Mouse (Mus musculus): Measurements from ENCODE around the gene Kcnk4.
"Not testable (repeated sequence)": the region's sequence is repeated elsewhere in the genome, so short reads cannot be mapped to it uniquely, and the experiment has no call there.

Gene Kcnk4

GRCm38 (mm10) chr19:6913991-6914390 lies 20.3 kb downstream of the Kcnk4 start:
- peak; percentile 46 for DNase-seq

DNA sequence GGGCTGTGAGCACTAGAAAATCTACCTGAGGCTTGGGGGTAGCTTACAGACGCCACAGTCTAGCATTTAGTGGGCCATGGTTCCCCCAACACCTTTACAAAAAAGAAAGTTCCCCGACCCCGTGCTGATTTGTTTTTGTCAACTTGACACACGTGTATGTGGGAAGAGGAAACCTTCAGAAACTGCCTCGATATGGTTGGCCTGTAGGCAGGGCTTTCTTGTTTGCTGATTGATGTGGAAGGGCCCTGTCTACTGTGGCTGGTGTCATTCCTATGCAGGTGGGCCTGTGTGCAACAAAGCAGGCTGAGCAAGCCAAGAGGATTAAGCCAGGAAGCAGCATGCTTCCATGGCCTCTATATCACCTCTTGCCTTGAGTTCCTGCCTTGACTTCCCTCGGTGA lies 21.3 kb downstream of the Kcnk4 start:
- DNase-seq, result no peak

DNA sequence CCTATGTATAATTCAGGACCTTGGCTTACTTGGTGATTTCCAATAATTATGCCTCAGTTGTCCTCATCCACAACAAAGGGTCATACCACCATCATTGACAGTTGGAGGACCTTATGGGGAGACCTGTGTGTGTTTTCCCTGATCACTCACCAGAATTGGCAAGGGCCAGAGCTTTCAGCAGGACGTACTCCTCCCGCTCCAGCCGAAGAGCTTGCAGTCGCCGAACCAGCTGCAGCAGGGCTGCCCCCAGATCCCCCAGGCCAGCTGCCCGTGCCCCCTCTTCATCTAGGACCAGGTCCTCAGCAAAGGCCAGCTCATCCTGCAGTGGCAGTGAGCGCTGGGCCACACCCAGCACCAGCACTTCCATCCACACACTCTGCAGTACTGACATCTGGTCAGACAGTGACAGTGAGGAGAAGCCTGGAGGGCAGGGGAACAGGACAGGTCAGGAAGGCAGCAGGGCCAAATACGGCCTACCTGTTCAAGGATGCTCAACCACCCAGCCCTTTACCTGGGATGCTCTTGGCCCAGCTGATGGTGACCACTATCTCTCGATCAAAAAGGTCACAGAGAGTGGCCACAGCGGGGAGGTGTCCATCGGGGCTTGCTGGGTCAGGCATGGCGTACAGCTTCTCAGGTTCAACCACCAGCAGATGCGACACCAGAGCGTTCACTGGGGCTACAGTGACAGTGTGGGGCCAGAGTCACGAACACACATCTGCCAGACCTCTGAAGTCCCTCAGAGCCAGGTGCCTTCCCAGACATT lies 21.9 kb downstream of the Kcnk4 start:
- DNase-seq, result peak; percentile 48

GRCm38 (mm10) chr19:6911101-6912074 lies 22.9 kb downstream of the Kcnk4 start:
- peak; percentile 66 for DNase-seq

DNA sequence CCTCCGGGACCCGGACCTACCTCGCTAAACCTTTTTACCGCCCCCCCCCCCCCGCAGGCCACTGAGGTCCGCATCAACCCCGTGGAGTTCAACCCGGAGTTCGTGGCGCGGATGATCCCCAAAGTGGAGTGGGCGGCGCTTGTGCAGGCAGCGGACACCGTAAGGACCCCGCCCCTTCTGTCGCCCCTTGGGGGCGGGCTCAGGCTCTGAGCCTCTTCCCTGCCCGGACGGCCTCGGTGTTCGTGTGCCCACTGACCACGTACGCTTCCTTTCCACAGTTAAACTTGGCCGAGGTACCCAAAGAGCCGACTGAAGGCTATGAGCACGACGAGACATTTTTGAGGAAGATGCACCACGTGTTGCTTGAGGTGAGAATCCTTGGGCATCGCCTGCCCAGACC lies 24.0 kb downstream of the Kcnk4 start:
- DNase-seq, result peak; percentile 80

DNA sequence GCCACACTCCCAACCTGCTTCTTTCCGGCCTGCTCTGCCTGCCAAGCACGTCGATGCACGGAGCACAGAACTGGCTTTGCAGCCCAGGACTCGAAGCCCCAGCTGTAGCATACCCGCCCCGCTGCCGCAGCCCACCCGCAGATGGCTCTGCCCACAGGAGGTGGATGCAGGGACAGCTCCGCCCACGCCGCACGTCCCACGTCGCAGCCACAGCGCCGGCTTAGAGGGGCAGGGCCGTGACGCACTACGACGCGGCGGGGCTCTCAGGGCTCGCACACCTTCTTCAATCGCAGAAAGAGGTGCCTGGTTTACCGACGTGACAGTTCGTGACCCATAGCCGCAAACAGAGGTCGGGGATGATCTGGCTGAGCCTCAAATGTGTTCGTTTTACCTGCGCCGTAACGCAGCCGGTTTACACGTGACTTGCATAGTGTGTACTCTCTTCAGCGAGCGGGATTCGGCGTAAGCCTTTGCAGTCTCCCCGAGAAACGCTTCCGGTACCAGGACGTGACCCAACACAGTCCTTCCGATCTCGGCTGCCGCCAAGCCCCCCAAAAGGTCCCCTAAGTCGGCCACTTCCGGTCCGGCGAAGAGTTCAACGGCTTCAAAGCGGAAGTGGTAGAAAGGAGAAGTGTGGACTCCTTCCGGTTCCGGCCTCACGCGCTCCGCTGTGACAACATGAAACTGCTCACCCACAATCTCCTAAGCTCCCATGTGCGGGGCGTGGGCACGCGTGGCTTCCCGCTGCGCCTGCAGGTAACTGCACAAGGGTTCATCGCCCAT lies 24.6 kb downstream of the Kcnk4 start, which contains the start of the genes Trmt112 and Prdx5:
Trmt112 (plus strand) TSS at position 192 of the 783 bp plus-strand sequence.
Prdx5 (minus strand) TSS at position 600 of the 783 bp plus-strand sequence.
- DNase-seq, result peak; percentile 94

GRCm38 (mm10) chr19:6909021-6909420 lies 25.3 kb downstream of the Kcnk4 start:
- DNase-seq, result no peak

- no peak for DNase-seq
Observed at GRCm38 (mm10) chr19:6907811-6908540, 26.3 kb downstream of the Kcnk4 start.

GRCm38 (mm10) chr19:6907094-6907493 lies 27.2 kb downstream of the Kcnk4 start:
- DNase-seq, result no peak

- no peak for DNase-seq
Observed at GRCm38 (mm10) chr19:6906199-6906598, 28.1 kb downstream of the Kcnk4 start.

DNA sequence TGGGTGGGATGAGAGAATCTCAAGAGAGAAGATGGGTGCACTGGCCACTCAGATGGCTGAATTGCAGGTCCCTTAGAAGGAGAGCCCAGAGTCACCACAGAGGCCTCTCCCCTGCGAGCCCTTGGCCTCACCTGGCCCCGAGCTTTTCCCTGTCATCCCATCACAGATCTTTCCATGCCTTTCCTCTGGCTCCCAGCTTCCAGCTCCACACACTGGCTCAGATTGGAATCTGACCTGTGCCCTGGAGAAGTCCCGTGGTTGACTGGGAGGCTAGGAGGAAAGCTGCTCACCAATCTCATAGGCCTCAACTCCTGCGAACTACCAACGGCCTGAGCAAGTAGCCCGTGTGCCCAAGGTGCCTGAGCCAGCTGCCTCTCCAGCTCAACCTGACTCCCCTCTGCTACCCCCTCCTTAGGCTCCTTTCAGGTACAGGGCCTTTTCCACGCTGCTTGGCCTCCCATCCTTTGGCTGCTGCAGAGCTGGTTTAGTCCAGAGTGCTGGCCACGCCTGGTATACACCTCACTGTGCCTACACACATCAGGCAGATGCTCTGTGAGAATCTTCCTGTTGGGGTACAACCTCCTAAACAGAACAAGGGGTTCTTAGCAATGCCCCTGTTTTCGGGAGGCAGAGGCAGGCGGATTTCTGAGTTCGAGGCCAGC lies 28.7 kb downstream of the Kcnk4 start:
- DNase-seq, result no peak

DNA sequence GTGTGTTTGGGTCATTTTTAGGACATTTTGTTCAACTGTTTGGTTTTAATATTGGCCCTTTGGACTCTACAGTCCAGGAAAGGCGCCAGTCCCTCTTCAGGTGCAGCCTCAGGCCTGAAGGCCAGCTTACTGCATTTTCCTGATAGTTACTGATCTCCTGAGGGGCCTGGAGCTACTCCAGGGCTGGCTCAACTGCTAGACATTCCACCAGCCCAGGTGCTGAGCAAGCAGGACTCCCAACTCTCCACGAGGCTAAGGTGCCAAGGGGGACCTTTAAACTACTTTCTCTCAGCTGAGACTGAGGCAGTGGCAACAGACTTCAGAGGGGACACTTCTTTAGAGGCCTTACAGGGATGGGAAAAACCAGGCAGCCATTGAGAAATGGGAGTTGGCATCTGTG lies 29.5 kb downstream of the Kcnk4 start:
- no peak for DNase-seq

GRCm38 (mm10) chr19:6903031-6903430 lies 31.3 kb downstream of the Kcnk4 start:
- DNase-seq, result no peak

DNA sequence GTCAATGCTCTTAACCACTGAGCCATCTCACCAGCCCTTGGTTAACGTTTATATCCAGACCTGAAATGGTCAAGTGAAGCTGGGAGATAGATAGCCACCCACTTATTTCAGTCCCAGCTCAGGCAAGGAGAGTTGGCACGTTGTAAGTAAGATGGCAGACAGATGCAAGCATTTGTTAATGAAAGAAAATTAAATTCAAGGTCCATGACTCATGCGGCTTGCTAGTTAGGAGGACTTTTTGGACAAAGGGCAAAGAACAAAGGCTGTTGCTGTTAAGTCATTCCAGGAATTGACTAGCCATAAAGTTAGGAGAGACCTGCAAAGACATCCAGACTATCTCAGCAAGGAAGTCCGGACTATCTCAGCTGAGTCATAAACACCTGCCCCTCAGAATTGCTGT lies 34.7 kb downstream of the Kcnk4 start:
- DNase-seq, result no peak

GRCm38 (mm10) chr19:6895608-6896305 lies 38.6 kb downstream of the Kcnk4 start:
- not testable (repeated sequence) for DNase-seq

GRCm38 (mm10) chr19:6893731-6894451 lies 40.4 kb downstream of the Kcnk4 start:
- DNase-seq, result no peak

GRCm38 (mm10) chr19:6892512-6892911 lies 41.8 kb downstream of the Kcnk4 start:
- DNase-seq, result no peak

- DNase-seq, result no peak
Observed at GRCm38 (mm10) chr19:6877965-6878364, 56.4 kb downstream of the Kcnk4 start.

DNA sequence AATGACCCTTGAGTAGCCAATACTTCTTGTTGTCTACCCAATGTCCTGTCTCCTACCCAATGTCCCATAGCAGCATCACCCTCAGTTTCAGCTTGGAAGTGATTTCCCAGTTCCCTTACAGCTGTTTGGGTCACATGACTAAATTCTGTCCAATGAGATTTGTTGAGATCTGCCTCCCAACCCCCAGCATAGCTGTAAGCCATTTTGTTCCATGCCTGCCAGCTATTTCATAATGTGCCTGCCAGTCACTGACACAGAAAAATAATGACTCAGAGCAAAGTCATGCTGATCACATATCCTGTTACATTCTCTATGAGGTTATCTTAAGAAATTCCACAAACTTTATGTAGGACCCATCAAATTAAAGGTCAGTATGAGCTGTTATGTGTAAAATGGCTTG lies 57.5 kb downstream of the Kcnk4 start:
- DNase-seq, result no peak

- no peak for DNase-seq
Observed at GRCm38 (mm10) chr19:6875834-6876233, 58.5 kb downstream of the Kcnk4 start.
